Mouse (Mus musculus) frontal cortex, adult 2 months (tissue): Measurements from ENCODE around the gene Krtap10-10. TPM values are rescaled to one million over a fixed set of nuclear protein-coding genes. Genes with fewer than 3 reads are reported as not detected.
A peak's percentile ranks its signal among the peaks of the same experiment; 100 is the strongest.

Experiments
- DNase-seq, 2 experiments: peaks; one replicate each; pipeline ENCODE4 v3.0.0; 2022; ENCODE audit warnings: low spot score in 1 of 2; ENCODE audit errors: extremely low spot score in 1 of 2
- polyA plus RNA-seq: library from polyadenylated mRNA; depleted of rRNA; stranded (reverse); fragments of >200 nt; gene quantifications from 2 replicates; pipeline ENCODE4 v1.2.3, GENCODE M21; 2012; rRNA removed

Krtap10-10 gene
- polyA plus RNA-seq, 1 experiment = not detected

- no peak for DNase-seq
Measured at GRCm38 (mm10) chr10:77864762-77865143, 29.0 kb downstream of the Krtap10-10 start.

GRCm38 (mm10) chr10:77867546-77867945, 31.8 kb downstream of the Krtap10-10 start:
- no peak for DNase-seq

DNA sequence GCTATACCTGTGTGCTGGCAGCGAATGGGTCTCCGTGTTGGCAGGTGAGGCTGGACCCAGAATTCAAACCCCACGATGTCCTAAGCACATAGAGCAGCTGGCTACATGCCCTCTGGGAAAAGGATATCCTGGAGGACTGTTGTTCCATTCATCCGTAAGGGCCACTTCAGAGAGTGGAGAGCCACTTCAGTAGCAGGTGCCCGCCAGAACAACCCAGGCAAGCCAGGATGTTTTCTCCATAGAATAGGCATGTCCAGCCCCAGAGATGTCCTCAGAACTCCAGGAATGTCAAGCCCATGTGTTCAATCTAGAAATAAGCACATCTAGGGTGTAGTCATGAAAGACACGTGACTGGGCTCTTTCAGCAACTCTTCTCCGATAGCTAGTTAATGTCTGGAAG, 33.9 kb downstream of the Krtap10-10 start:
- DNase-seq = no peak

- DNase-seq = peak in 1 of 2 experiments; percentile 68
Measured at GRCm38 (mm10) chr10:77878985-77879384, 43.2 kb downstream of the Krtap10-10 start.

- no peak for DNase-seq
Measured at GRCm38 (mm10) chr10:77880305-77880704, 44.6 kb downstream of the Krtap10-10 start.

DNA sequence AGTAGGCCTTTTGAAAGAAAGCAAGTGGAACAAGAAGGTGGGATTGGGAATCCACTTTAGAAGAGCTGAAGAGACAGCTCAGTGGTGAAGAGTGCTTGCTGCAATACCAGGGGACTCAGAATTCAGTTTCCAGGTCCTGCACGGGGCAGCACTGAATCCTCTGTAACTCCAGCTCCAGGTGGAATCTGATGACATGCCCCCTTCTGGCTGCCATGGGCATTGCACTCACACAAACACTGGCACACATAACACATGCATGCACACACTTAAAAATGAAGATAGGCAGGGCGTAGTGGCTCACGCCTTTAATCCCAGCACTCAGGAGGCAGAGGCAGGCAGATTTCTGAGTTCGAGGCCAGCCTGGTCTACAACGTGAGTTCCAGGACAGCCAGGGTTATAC, 46.8 kb downstream of the Krtap10-10 start:
- no peak for DNase-seq

GRCm38 (mm10) chr10:77886007-77886747, 50.4 kb downstream of the Krtap10-10 start:
- no peak for DNase-seq

Other genes with a start within 250 kb of the Krtap10-10 start
- 358 and 364 TPM in 2 replicates for gene Sumo3, start 229.8 kb upstream of the Krtap10-10 start, polyA plus RNA-seq
- gene Gm49325, start 229.8 kb upstream of the Krtap10-10 start, polyA plus RNA-seq = 15.9 and 23.0 TPM in 2 replicates
- 47.9 and 51.8 TPM in 2 replicates for gene Ube2g2, start 213.7 kb upstream of the Krtap10-10 start, polyA plus RNA-seq
- gene Tspear, start 149.4 kb upstream of the Krtap10-10 start, polyA plus RNA-seq = 0.04 TPM in 1 of 2 replicates, not detected in the other
- not detected in 2 replicates for gene Gm19402, start 145.2 kb upstream of the Krtap10-10 start, polyA plus RNA-seq
- not detected in 2 replicates for gene Gm9508, start 138.7 kb upstream of the Krtap10-10 start, polyA plus RNA-seq
- gene Gm10272, start 129.3 kb upstream of the Krtap10-10 start, polyA plus RNA-seq = not detected in 2 replicates
- not detected in 2 replicates for gene Gm10024, start 124.5 kb upstream of the Krtap10-10 start, polyA plus RNA-seq
- not detected in 2 replicates for gene Gm10142, start 120.1 kb upstream of the Krtap10-10 start, polyA plus RNA-seq
- not detected in 2 replicates for gene Krtap12-1, start 115.3 kb upstream of the Krtap10-10 start, polyA plus RNA-seq
- gene Gm10100, start 109.5 kb upstream of the Krtap10-10 start, polyA plus RNA-seq = not detected in 2 replicates
- not detected in 2 replicates for gene Gm18596, start 93.3 kb upstream of the Krtap10-10 start, polyA plus RNA-seq
- not detected in 2 replicates for gene Gm9736, start 84.6 kb upstream of the Krtap10-10 start, polyA plus RNA-seq
- not detected in 2 replicates for gene Gm3233, start 76.3 kb upstream of the Krtap10-10 start, polyA plus RNA-seq
- not detected in 2 replicates for gene Gm3238, start 64.6 kb upstream of the Krtap10-10 start, polyA plus RNA-seq
- gene Gm7138, start 59.0 kb upstream of the Krtap10-10 start, polyA plus RNA-seq = not detected in 2 replicates
- not detected in 2 replicates for gene Gm3250, start 53.4 kb upstream of the Krtap10-10 start, polyA plus RNA-seq
- gene Gm7137, start 47.7 kb upstream of the Krtap10-10 start, polyA plus RNA-seq = not detected in 2 replicates
- not detected in 2 replicates for gene Gm9639, start 40.9 kb upstream of the Krtap10-10 start, polyA plus RNA-seq
- not detected in 2 replicates for gene Gm19668, start 36.8 kb upstream of the Krtap10-10 start, polyA plus RNA-seq
- gene Gm9507, start 24.1 kb upstream of the Krtap10-10 start, polyA plus RNA-seq = not detected in 2 replicates
- not detected in 2 replicates for gene Gm2696, start 21.3 kb upstream of the Krtap10-10 start, polyA plus RNA-seq
- gene Krtap10-4, start 8.9 kb upstream of the Krtap10-10 start, polyA plus RNA-seq = not detected in 2 replicates
- gene Gm36176, start 10.9 kb downstream of the Krtap10-10 start, polyA plus RNA-seq = not detected in 2 replicates
- gene Gm10318, start 16.9 kb downstream of the Krtap10-10 start, polyA plus RNA-seq = not detected in 2 replicates
- not detected in 2 replicates for gene Gm3285, start 26.0 kb downstream of the Krtap10-10 start, polyA plus RNA-seq
- 5.6 and 6.3 TPM in 2 replicates for gene Lrrc3, start 66.6 kb downstream of the Krtap10-10 start, polyA plus RNA-seq
- gene Trpm2, start 134.6 kb downstream of the Krtap10-10 start, polyA plus RNA-seq = 22.5 and 28.3 TPM in 2 replicates
- gene 1810043G02Rik, start 142.6 kb downstream of the Krtap10-10 start, polyA plus RNA-seq = 66.6 and 82.8 TPM in 2 replicates
- 164 and 180 TPM in 2 replicates for gene Pfkl, start 174.1 kb downstream of the Krtap10-10 start, polyA plus RNA-seq
- gene Dnmt3l, start 206.0 kb downstream of the Krtap10-10 start, polyA plus RNA-seq = 0.34 and 0.52 TPM in 2 replicates
- 0.13 and 0.30 TPM in 2 replicates for gene Aire, start 207.7 kb downstream of the Krtap10-10 start, polyA plus RNA-seq
- 2.6 and 2.9 TPM in 2 replicates for gene Icosl, start 233.4 kb downstream of the Krtap10-10 start, polyA plus RNA-seq